Mouse (Mus musculus): Measurements from ENCODE around the gene Sec61a2. TPM values are rescaled to one million over a fixed set of nuclear protein-coding genes. Genes with fewer than 3 reads are reported as not detected.

Sec61a2 gene
- total RNA-seq (2021) = 100 to 1,000 TPM; 103 to 112 TPM
- long read RNA-seq, transcript Sec61a2-202 (12 exons, 2,448 nt) = major isoform, 59 of 82 reads
- long read RNA-seq, partial matches to known transcripts = 14 of 82 reads
- long read RNA-seq, other reads (novel, unspliced or antisense) = 9 of 82 reads

GRCm38 (mm10) chr2:5894843-5895570 lies at the start of gene Sec61a2:
Gene Sec61a2 (minus strand): TSS chr2:5895432.
- DNase-seq (ENCODE audit: low spot score in 2 of 2) = peak; percentile 100

GRCm38 (mm10) chr2:5943071-5943470 lies 47.8 kb upstream of the Sec61a2 start:
- DNase-seq (ENCODE audit: low spot score in 2 of 2) = no peak

DNA sequence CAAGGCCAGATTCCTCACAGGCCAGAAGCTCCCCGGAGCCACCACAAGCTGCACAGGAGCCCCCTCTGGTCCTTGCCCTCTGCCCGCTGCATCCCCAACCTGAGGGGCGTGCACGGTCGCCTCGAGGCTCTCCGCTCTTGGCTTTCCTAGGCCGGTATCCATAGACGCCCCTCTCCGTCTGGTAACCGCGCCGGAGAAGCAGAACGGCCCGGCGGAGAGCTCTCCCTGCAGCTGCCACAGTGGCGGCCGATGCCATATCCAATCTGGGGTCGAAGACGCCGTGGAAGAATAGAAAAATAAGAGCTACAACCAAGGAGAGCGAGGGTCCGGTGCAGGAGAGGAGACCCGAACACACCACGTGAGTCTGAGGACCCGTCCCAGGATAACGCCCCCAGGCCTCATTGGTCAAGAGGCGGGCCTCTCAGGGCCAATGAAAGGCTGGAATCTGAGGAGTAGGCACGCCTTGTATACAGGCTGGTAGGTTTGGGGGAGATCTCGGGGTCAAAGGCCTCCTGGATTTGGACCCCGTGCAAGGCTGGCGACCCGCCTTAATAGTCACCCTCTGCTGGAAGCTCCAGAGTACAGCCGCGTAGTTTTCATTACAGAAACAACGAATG lies 47.3 kb upstream of the Sec61a2 start, which contains the start of gene Dhtkd1:
Dhtkd1 (minus strand) TSS at position 377 of the 617 bp plus-strand sequence.
- peak; percentile 66 to 76 for DNase-seq (ENCODE audit: low spot score in 2 of 2)

DNA sequence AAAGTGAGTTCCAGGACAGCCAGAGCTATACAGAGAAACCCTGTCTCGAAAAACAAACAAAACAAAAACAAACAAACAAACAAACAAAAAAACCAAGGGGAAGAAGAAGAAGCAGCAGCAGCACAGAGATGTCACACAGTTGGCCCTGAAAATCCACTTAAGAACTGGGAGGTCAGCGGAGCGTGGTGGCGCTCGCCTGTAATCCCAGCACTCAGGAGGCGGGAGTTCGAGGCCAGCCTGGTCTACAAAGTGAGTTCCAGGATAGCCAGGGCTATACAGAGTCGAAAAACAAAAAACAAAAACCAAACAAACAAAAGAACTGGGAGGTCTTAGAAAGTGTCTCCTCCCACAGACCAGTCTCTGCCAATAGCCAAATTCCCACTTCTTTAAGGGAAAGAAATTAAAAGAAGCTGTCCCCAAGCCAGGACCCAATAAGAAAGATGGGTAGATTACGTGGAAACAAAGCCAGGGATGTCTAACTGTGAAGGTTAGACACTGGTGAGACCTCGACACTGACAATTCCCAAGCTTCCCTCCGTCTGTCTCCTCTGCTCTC lies 46.7 kb upstream of the Sec61a2 start:
- DNase-seq (ENCODE audit: low spot score in 2 of 2) = no peak

- DNase-seq (ENCODE audit: low spot score in 2 of 2) = no peak
These were observed 45.7 kb upstream of the Sec61a2 start for GRCm38 (mm10) chr2:5940936-5941335.

- DNase-seq (ENCODE audit: low spot score in 2 of 2) = no peak
These were observed 44.7 kb upstream of the Sec61a2 start for GRCm38 (mm10) chr2:5939911-5940310.

DNA sequence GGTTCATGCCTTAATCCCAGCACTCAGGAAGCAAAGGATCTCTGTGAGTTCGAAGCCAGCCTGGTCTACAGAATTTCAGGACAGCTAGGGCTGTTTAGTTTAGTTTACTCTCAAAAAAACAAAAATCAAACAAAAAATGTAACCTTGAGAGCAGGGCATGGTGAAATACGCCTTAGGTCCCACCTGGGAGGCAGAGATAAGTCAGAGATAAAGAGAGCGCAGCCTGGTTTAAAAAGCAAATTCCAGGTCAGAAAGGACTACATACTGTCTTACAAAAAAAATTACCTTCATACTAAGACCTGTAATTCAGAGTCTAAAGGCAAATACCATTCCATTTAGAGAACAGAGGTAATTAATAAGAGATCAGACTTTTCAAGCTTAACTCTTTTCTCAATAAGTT lies 44.1 kb upstream of the Sec61a2 start:
- DNase-seq (ENCODE audit: low spot score in 2 of 2) = no peak

DNA sequence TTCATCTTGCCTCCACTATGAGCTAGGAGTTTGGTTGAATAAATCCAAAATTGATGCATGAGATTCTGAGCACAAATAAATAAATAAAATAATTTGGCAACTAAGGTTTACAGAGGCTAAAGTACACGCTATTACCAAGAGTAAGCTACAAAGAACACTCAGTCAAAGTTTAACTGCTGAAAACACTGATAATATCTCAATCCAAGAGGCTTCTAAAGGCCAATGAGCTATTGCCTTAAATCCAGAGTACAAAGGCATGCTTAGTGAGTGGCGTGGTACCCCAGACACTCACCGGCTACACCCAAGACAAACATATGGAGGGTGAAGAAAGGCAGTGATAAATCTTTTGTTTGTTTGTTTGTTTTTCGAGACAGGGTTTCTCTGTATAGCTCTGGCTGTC lies 41.3 kb upstream of the Sec61a2 start:
- DNase-seq (ENCODE audit: low spot score in 2 of 2) = no peak

GRCm38 (mm10) chr2:5936068-5936467 lies 40.8 kb upstream of the Sec61a2 start:
- no peak for DNase-seq (ENCODE audit: low spot score in 2 of 2)

DNA sequence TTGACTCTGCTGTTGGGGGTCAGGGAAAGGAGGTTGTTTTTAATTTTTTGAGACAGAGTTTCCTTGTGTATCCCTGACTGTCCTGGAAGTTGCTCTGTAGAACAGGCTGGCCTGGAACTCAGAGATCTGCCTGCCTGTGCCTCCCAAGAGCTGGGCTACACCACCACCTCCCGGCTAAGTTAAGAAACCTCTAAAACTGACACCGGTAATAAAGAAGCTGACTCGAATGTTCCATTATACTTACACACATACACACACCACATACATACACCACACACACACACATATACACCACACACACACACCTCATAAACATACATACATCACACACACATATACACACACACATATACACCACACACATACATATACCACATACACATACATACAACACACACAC lies 39.7 kb upstream of the Sec61a2 start:
- DNase-seq (ENCODE audit: low spot score in 2 of 2) = no peak

DNA sequence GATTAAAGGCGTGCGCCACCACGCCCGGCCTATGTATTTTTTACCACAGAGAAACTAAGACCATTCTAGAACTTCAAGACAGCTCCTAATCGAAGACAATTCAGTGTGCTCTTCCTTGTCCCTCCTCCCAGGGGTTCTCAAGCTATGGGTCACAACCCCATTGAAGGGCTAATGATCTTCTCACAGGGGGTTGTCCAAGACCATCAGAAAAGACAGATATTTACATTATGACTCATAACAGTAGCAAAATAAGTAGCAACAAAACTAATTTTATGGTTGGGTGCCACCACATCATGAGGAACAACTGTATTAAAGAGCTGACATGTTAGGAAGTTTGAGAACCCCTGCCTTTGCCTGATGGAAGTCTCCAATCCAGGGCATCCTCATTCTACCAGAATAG lies 36.7 kb upstream of the Sec61a2 start:
- DNase-seq (ENCODE audit: low spot score in 2 of 2) = no peak

GRCm38 (mm10) chr2:5930291-5931054 lies 35.2 kb upstream of the Sec61a2 start:
- DNase-seq (ENCODE audit: low spot score in 2 of 2) = no peak

GRCm38 (mm10) chr2:5929793-5930192 lies 34.6 kb upstream of the Sec61a2 start:
- DNase-seq (ENCODE audit: low spot score in 2 of 2) = no peak

DNA sequence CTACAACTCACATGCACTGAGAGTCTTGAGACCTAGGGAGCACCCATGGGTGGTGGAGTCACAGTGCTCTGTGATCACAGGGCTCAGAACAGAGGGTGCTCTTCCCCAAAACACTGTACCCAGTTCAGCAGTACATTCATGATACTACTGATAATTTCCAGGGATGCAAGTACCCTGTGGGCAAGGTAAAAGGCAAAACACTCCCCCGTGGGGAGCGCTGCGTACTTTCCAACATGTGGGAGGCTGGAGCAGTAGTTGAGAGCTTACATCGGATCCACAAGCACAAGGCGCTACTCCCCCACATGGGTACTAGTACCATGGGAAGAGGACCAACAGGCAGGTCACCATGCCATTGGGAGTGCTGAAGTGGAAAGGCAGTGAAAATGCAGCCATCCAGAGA lies 32.2 kb upstream of the Sec61a2 start:
- no peak for DNase-seq (ENCODE audit: low spot score in 2 of 2)

DNA sequence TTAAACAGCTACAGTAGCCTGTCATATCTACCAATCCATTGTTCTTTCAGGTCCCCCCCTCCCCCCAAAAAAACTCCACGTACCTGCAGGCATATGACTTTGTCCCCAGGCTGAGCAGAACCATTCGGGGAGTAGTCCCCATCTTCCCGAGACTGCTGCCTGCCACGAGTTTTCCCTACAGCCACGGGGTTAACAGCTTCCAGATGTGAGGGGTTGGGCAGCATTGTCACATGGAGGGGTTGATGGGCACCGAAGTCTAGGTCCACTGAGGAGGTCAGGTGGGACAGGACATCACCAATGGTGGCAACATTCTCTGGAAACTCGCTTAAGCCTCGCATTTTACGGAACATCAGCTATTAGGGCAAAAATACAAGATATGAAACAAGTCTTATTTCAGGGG lies 28.6 kb upstream of the Sec61a2 start:
- no peak for DNase-seq (ENCODE audit: low spot score in 2 of 2)

GRCm38 (mm10) chr2:5922823-5923222 lies 27.6 kb upstream of the Sec61a2 start:
- DNase-seq (ENCODE audit: low spot score in 2 of 2) = no peak

GRCm38 (mm10) chr2:5911282-5911965 lies 16.2 kb upstream of the Sec61a2 start:
- peak; percentile 13 to 30 for DNase-seq (ENCODE audit: low spot score in 2 of 2)

GRCm38 (mm10) chr2:5906625-5907024 lies 11.4 kb upstream of the Sec61a2 start:
- peak; percentile 38 for DNase-seq (ENCODE audit: low spot score in 2 of 2)

DNA sequence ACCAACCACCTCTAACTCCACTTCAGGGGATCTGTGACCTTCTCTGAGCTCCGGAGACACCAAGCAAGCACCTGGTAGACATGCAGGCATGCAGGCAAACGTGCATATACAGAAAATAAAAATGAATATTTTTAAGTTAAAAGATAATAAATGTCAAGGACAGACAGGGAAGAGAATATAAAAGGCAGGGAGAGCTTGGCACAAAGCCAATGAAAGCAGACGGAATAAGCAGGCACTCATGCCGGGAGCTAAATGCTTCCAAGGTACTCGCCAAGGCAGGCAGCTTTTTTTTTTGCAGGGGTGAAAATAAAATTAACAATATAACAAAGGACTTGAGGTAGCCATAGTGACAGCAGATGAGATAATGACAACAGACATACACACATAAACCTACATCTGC lies 10.9 kb upstream of the Sec61a2 start:
- DNase-seq (ENCODE audit: low spot score in 2 of 2) = peak; percentile 35 to 50

GRCm38 (mm10) chr2:5900145-5900544 lies 4.9 kb upstream of the Sec61a2 start:
- DNase-seq (ENCODE audit: low spot score in 2 of 2) = peak; percentile 30 to 31

- DNase-seq (ENCODE audit: low spot score in 2 of 2) = no peak
These were observed 936 bp downstream of the Sec61a2 start for GRCm38 (mm10) chr2:5894296-5894695.

All from layer of hippocampus, postnatal 10 days (tissue).